Mouse (Mus musculus) forebrain, embryonic 10.5 days (tissue): ENCODE measurements around the gene Cbfa2t2. TPM values are rescaled to one million over a fixed set of nuclear protein-coding genes. Genes with fewer than 3 reads are reported as not detected.

Experiments
- DNase-seq: peaks from one replicate; pipeline ENCODE4 v3.0.0-alpha.2; 2017; ENCODE audit warnings: low spot score; ENCODE audit errors: extremely low spot score
- H3K27ac ChIP-seq: fragments of 300-500 bp; sonication (generic); 2 replicates; pipeline ENCODE4 v1.5.1; 2016; ENCODE audit warnings: mild to moderate bottlenecking
- H3K27me3 ChIP-seq: fragments of 300-500 bp; sonication (generic); 2 replicates; pipeline ENCODE4 v1.6.1; 2016; ENCODE audit warnings: mild to moderate bottlenecking; ENCODE audit not compliant: poor library complexity, severe bottlenecking
- H3K36me3 ChIP-seq: fragments of 300-500 bp; sonication (generic); replicated peaks from 2 replicates; pipeline ENCODE4 v1.6.1; 2016; ENCODE audit warnings: mild to moderate bottlenecking, moderate library complexity
- H3K4me1 ChIP-seq: fragments of 300-500 bp; sonication (generic); 2 replicates; pipeline ENCODE4 v1.6.1; 2016
- H3K4me3 ChIP-seq: fragments of 300-500 bp; sonication (generic); 2 replicates; pipeline ENCODE4 v1.5.1; 2016; ENCODE audit warnings: mild to moderate bottlenecking, moderate library complexity
- H3K9me3 ChIP-seq: fragments of 300-500 bp; sonication (generic); 2 replicates; pipeline ENCODE4 v1.6.1; 2016; ENCODE audit warnings: mild to moderate bottlenecking, moderate library complexity
- WGBS: fragments of 180-500 bp; shearing (Covaris S2); methylation state at CpG from one replicate; pipeline ENCODE4 v1.1.7; 2016; 5-methylcytosine and 5-hydroxymethylcytosine counted together
- polyA plus RNA-seq: library from polyadenylated mRNA; unstranded; fragments of >200 nt; fragmentation: Nextera tagmentation; extraction: Ambion mirVana; gene quantifications from 2 replicates; pipeline ENCODE4 v1.2.1, GENCODE M21; 2016

The Cbfa2t2 gene
- polyA plus RNA-seq, 1 experiment from 2014 or later: 59.3 TPM

- no peak for DNase-seq
- Histone ChIP-seq H3K27ac (no peak overlapping the region), H3K27me3 (no peaks in the 10 kb centered on the region), H3K4me1 (no peaks in the 10 kb centered on the region), H3K9me3 (no peaks in the 10 kb centered on the region), H3K4me3 (no peak overlapping the region), H3K36me3 (peaks cover 40% of the 10 kb centered on the region)
- WGBS: 98% methylated on average over 2 of the region's 2 CpGs
Measured at GRCm38 (mm10) chr2:154499717-154500247, 63.5 kb downstream of the Cbfa2t2 start.

GRCm38 (mm10) chr2:154500758-154501157 lies 64.5 kb downstream of the Cbfa2t2 start:
- WGBS: 94% methylated on average over 3 of the region's 3 CpGs
- Histone ChIP-seq H3K9me3 (no peaks in the 10 kb centered on the region), H3K27me3 (no peaks in the 10 kb centered on the region), H3K27ac (no peak overlapping the region), H3K4me3 (no peak overlapping the region), H3K4me1 (no peaks in the 10 kb centered on the region), H3K36me3 (peaks cover 50% of the 10 kb centered on the region)
- DNase-seq: no peak

- Histone ChIP-seq H3K27me3 (no peaks in the 10 kb centered on the region), H3K4me1 (no peaks in the 10 kb centered on the region), H3K27ac (no peak overlapping the region), H3K4me3 (no peak overlapping the region), H3K9me3 (no peaks in the 10 kb centered on the region), H3K36me3 (peaks cover 89% of the 10 kb centered on the region)
- DNase-seq: no peak
- 75% methylated on average over 2 of the region's 2 CpGs for WGBS
Measured at GRCm38 (mm10) chr2:154507076-154507475, 70.8 kb downstream of the Cbfa2t2 start.

GRCm38 (mm10) chr2:154507566-154508283 lies 71.4 kb downstream of the Cbfa2t2 start:
- H3K4me3 ChIP-seq: no peak overlapping the region
- H3K27ac ChIP-seq: no peak overlapping the region
- H3K27me3 ChIP-seq: no peaks in the 10 kb centered on the region
- no peak for DNase-seq
- peaks cover 93% of the 10 kb centered on the region for H3K36me3 ChIP-seq
- 83% methylated on average over 9 of the region's 9 CpGs for WGBS
- no peaks in the 10 kb centered on the region for H3K4me1 ChIP-seq
- H3K9me3 ChIP-seq: no peaks in the 10 kb centered on the region

GRCm38 (mm10) chr2:154508450-154508849 lies 72.2 kb downstream of the Cbfa2t2 start:
- 92% methylated on average over 4 of the region's 4 CpGs for WGBS
- no peak for DNase-seq
- H3K4me1 ChIP-seq: no peaks in the 10 kb centered on the region
- H3K27ac ChIP-seq: no peak overlapping the region
- H3K4me3 ChIP-seq: no peak overlapping the region
- H3K36me3 ChIP-seq: peaks cover 92% of the 10 kb centered on the region
- H3K9me3 ChIP-seq: no peaks in the 10 kb centered on the region
- H3K27me3 ChIP-seq: no peaks in the 10 kb centered on the region

- no peak overlapping the region for H3K27ac ChIP-seq
- no peaks in the 10 kb centered on the region for H3K4me1 ChIP-seq
- no peaks in the 10 kb centered on the region for H3K9me3 ChIP-seq
- H3K36me3 ChIP-seq: peaks cover 80% of the 10 kb centered on the region
- WGBS: 92% methylated on average over 3 of the region's 3 CpGs
- DNase-seq: no peak
- no peaks in the 10 kb centered on the region for H3K27me3 ChIP-seq
- H3K4me3 ChIP-seq: no peak overlapping the region
Measured at GRCm38 (mm10) chr2:154510141-154510540, 73.9 kb downstream of the Cbfa2t2 start.

GRCm38 (mm10) chr2:154516944-154517343 lies 80.7 kb downstream of the Cbfa2t2 start:
- H3K27ac ChIP-seq: no peak overlapping the region
- no peaks in the 10 kb centered on the region for H3K9me3 ChIP-seq
- no peaks in the 10 kb centered on the region for H3K27me3 ChIP-seq
- 90% methylated on average over 3 of the region's 3 CpGs for WGBS
- H3K4me3 ChIP-seq: no peak overlapping the region
- no peaks in the 10 kb centered on the region for H3K4me1 ChIP-seq
- peaks cover 78% of the 10 kb centered on the region for H3K36me3 ChIP-seq
- DNase-seq: no peak

GRCm38 (mm10) chr2:154517424-154517823 lies 81.1 kb downstream of the Cbfa2t2 start:
- no peak for DNase-seq
- WGBS: 95% methylated on average over 5 of the region's 5 CpGs
- Histone ChIP-seq H3K36me3 (peaks cover 78% of the 10 kb centered on the region), H3K9me3 (no peaks in the 10 kb centered on the region), H3K4me1 (no peaks in the 10 kb centered on the region), H3K27me3 (no peaks in the 10 kb centered on the region), H3K4me3 (no peak overlapping the region), H3K27ac (no peak overlapping the region)

- DNase-seq: no peak
- H3K27me3 ChIP-seq: no peaks in the 10 kb centered on the region
- H3K27ac ChIP-seq: no peak overlapping the region
- H3K4me1 ChIP-seq: no peaks in the 10 kb centered on the region
- no peaks in the 10 kb centered on the region for H3K9me3 ChIP-seq
- no peak overlapping the region for H3K4me3 ChIP-seq
- H3K36me3 ChIP-seq: peaks cover 92% of the 10 kb centered on the region
Measured at GRCm38 (mm10) chr2:154521449-154521848, 85.2 kb downstream of the Cbfa2t2 start.

- no peak overlapping the region for H3K4me3 ChIP-seq
- H3K36me3 ChIP-seq: peaks cover 91% of the 10 kb centered on the region
- H3K9me3 ChIP-seq: no peaks in the 10 kb centered on the region
- no peaks in the 10 kb centered on the region for H3K4me1 ChIP-seq
- DNase-seq: no peak
- H3K27ac ChIP-seq: no peak overlapping the region
- 93% methylated on average over 5 of the region's 5 CpGs for WGBS
- H3K27me3 ChIP-seq: no peaks in the 10 kb centered on the region
Measured at GRCm38 (mm10) chr2:154522334-154522733, 86.1 kb downstream of the Cbfa2t2 start.

- peaks cover 93% of the 10 kb centered on the region for H3K36me3 ChIP-seq
- WGBS: 96% methylated on average over 2 of the region's 2 CpGs
- no peak overlapping the region for H3K27ac ChIP-seq
- no peaks in the 10 kb centered on the region for H3K27me3 ChIP-seq
- H3K4me3 ChIP-seq: no peak overlapping the region
- H3K9me3 ChIP-seq: no peaks in the 10 kb centered on the region
- DNase-seq: no peak
- no peaks in the 10 kb centered on the region for H3K4me1 ChIP-seq
Measured at GRCm38 (mm10) chr2:154525285-154525684, 89.0 kb downstream of the Cbfa2t2 start.

GRCm38 (mm10) chr2:154526531-154526930 lies 90.2 kb downstream of the Cbfa2t2 start:
- no peaks in the 10 kb centered on the region for H3K4me1 ChIP-seq
- 89% methylated on average over 3 of the region's 3 CpGs for WGBS
- H3K4me3 ChIP-seq: no peak overlapping the region
- H3K27me3 ChIP-seq: no peaks in the 10 kb centered on the region
- no peak for DNase-seq
- no peaks in the 10 kb centered on the region for H3K9me3 ChIP-seq
- H3K36me3 ChIP-seq: peaks cover 93% of the 10 kb centered on the region
- H3K27ac ChIP-seq: no peak overlapping the region

- no peak for DNase-seq
- Histone ChIP-seq H3K9me3 (no peaks in the 10 kb centered on the region), H3K4me3 (no peak overlapping the region), H3K27ac (0 out of 2 replicates have a peak overlapping the region, but pooled peaks have one; percentile 0), H3K36me3 (peaks cover 94% of the 10 kb centered on the region), H3K27me3 (no peaks in the 10 kb centered on the region), H3K4me1 (peaks cover 8% of the 10 kb centered on the region; the same call in 1 of the 2 replicates)
- WGBS: 62% methylated on average over 3 of the region's 3 CpGs
Measured at GRCm38 (mm10) chr2:154532888-154533287, 96.6 kb downstream of the Cbfa2t2 start.
